Mouse (Mus musculus): Measurements from ENCODE around the gene Ptprd. TPM values are rescaled to one million over a fixed set of nuclear protein-coding genes. Genes with fewer than 3 reads are reported as not detected.

Ptprd gene
- polyA plus RNA-seq, 1 experiment from 2014 or later, result 14.0 TPM

GRCm38 (mm10) chr4:77310127-77310788, 901.5 kb downstream of the Ptprd start:
- Histone ChIP-seq H3K9me3 (replicated peaks; ENCODE audit: control insufficient read depth, low read length) (no peaks in the 10 kb centered on the region), H3K9ac (ENCODE audit: low read depth, low read length) (no peak overlapping the region), H3K4me2 (no peak overlapping the region), H3K27ac (ENCODE audit: low read depth, low read length) (no peak overlapping the region), H3K4me3 (ENCODE audit: low read depth, low read length) (no peak overlapping the region), H3K27me3 (ENCODE audit: control insufficient read depth, insufficient read depth, low read length) (no peaks in the 10 kb centered on the region), H3K4me1 (ENCODE audit: control insufficient read depth, insufficient read depth, low read length) (no peaks in the 10 kb centered on the region), H3K36me3 (ENCODE audit: control insufficient read depth, insufficient read depth, low read length) (no peaks in the 10 kb centered on the region)
- 65% methylated on average over 3 of the region's 3 CpGs for WGBS (ENCODE audit: insufficient replicate concordance)
- 0 out of 2 replicates have a peak, but pooled peaks have one; percentile 14 for ATAC-seq (replicated peaks; ENCODE audit: insufficient number of reproducible peaks, low FRiP score, low TSS enrichment)

- H3K36me3 ChIP-seq (ENCODE audit: control insufficient read depth, insufficient read depth, low read length), result no peaks in the 10 kb centered on the region
- WGBS (ENCODE audit: insufficient replicate concordance), result 80% methylated on average over 1 of the region's 1 CpGs
- H3K27ac ChIP-seq (ENCODE audit: low read depth, low read length), result no peak overlapping the region
- ATAC-seq (replicated peaks; ENCODE audit: insufficient number of reproducible peaks, low FRiP score, low TSS enrichment), result no peak
- no peak overlapping the region for H3K9ac ChIP-seq (ENCODE audit: low read depth, low read length)
- H3K4me1 ChIP-seq (ENCODE audit: control insufficient read depth, insufficient read depth, low read length), result no peaks in the 10 kb centered on the region
- no peak overlapping the region for H3K4me3 ChIP-seq (ENCODE audit: low read depth, low read length)
- H3K27me3 ChIP-seq (ENCODE audit: control insufficient read depth, insufficient read depth, low read length), result no peaks in the 10 kb centered on the region
- no peaks in the 10 kb centered on the region for H3K9me3 ChIP-seq (replicated peaks; ENCODE audit: control insufficient read depth, low read length)
- no peak overlapping the region for H3K4me2 ChIP-seq
Measured at GRCm38 (mm10) chr4:77283423-77283822, 928.3 kb downstream of the Ptprd start.

GRCm38 (mm10) chr4:77277913-77278312, 933.8 kb downstream of the Ptprd start:
- no peaks in the 10 kb centered on the region for H3K36me3 ChIP-seq (ENCODE audit: control insufficient read depth, insufficient read depth, low read length)
- no peaks in the 10 kb centered on the region for H3K27me3 ChIP-seq (ENCODE audit: control insufficient read depth, insufficient read depth, low read length)
- no peak for ATAC-seq (replicated peaks; ENCODE audit: insufficient number of reproducible peaks, low FRiP score, low TSS enrichment)
- H3K4me3 ChIP-seq (ENCODE audit: low read depth, low read length), result no peak overlapping the region
- no peaks in the 10 kb centered on the region for H3K9me3 ChIP-seq (replicated peaks; ENCODE audit: control insufficient read depth, low read length)
- no peak overlapping the region for H3K9ac ChIP-seq (ENCODE audit: low read depth, low read length)
- H3K4me2 ChIP-seq, result no peak overlapping the region
- H3K4me1 ChIP-seq (ENCODE audit: control insufficient read depth, insufficient read depth, low read length), result no peaks in the 10 kb centered on the region
- WGBS (ENCODE audit: insufficient replicate concordance), result 70% methylated on average over 4 of the region's 4 CpGs
- H3K27ac ChIP-seq (ENCODE audit: low read depth, low read length), result no peak overlapping the region

- no peaks in the 10 kb centered on the region for H3K9me3 ChIP-seq (replicated peaks; ENCODE audit: control insufficient read depth, low read length)
- H3K4me3 ChIP-seq (ENCODE audit: low read depth, low read length), result no peak overlapping the region
- H3K9ac ChIP-seq (ENCODE audit: low read depth, low read length), result no peak overlapping the region
- 67% methylated on average over 1 of the region's 1 CpGs for WGBS (ENCODE audit: insufficient replicate concordance)
- H3K4me2 ChIP-seq, result no peak overlapping the region
- H3K36me3 ChIP-seq (ENCODE audit: control insufficient read depth, insufficient read depth, low read length), result no peaks in the 10 kb centered on the region
- H3K27ac ChIP-seq (ENCODE audit: low read depth, low read length), result no peak overlapping the region
- H3K27me3 ChIP-seq (ENCODE audit: control insufficient read depth, insufficient read depth, low read length), result no peaks in the 10 kb centered on the region
- ATAC-seq (replicated peaks; ENCODE audit: insufficient number of reproducible peaks, low FRiP score, low TSS enrichment), result no peak
- H3K4me1 ChIP-seq (ENCODE audit: control insufficient read depth, insufficient read depth, low read length), result no peaks in the 10 kb centered on the region
Measured at GRCm38 (mm10) chr4:77259972-77260290, 951.8 kb downstream of the Ptprd start.

GRCm38 (mm10) chr4:77259250-77259971, 952.4 kb downstream of the Ptprd start:
- no peak overlapping the region for H3K4me2 ChIP-seq
- H3K36me3 ChIP-seq (ENCODE audit: control insufficient read depth, insufficient read depth, low read length), result no peaks in the 10 kb centered on the region
- no peak overlapping the region for H3K27ac ChIP-seq (ENCODE audit: low read depth, low read length)
- no peak overlapping the region for H3K4me3 ChIP-seq (ENCODE audit: low read depth, low read length)
- no peaks in the 10 kb centered on the region for H3K9me3 ChIP-seq (replicated peaks; ENCODE audit: control insufficient read depth, low read length)
- H3K9ac ChIP-seq (ENCODE audit: low read depth, low read length), result no peak overlapping the region
- no peaks in the 10 kb centered on the region for H3K4me1 ChIP-seq (ENCODE audit: control insufficient read depth, insufficient read depth, low read length)
- ATAC-seq (replicated peaks; ENCODE audit: insufficient number of reproducible peaks, low FRiP score, low TSS enrichment), result no peak
- WGBS (ENCODE audit: insufficient replicate concordance), result 61% methylated on average over 8 of the region's 8 CpGs
- H3K27me3 ChIP-seq (ENCODE audit: control insufficient read depth, insufficient read depth, low read length), result no peaks in the 10 kb centered on the region

- ATAC-seq (replicated peaks; ENCODE audit: insufficient number of reproducible peaks, low FRiP score, low TSS enrichment), result no peak
- Histone ChIP-seq H3K4me1 (ENCODE audit: control insufficient read depth, insufficient read depth, low read length) (no peaks in the 10 kb centered on the region), H3K9me3 (replicated peaks; ENCODE audit: control insufficient read depth, low read length) (no peaks in the 10 kb centered on the region), H3K9ac (ENCODE audit: low read depth, low read length) (no peak overlapping the region), H3K27me3 (ENCODE audit: control insufficient read depth, insufficient read depth, low read length) (no peaks in the 10 kb centered on the region), H3K4me2 (no peak overlapping the region), H3K27ac (ENCODE audit: low read depth, low read length) (no peak overlapping the region), H3K36me3 (ENCODE audit: control insufficient read depth, insufficient read depth, low read length) (no peaks in the 10 kb centered on the region), H3K4me3 (ENCODE audit: low read depth, low read length) (no peak overlapping the region)
- WGBS (ENCODE audit: insufficient replicate concordance), result 65% methylated on average over 4 of the region's 4 CpGs
Measured at GRCm38 (mm10) chr4:77251188-77251587, 960.6 kb downstream of the Ptprd start.

GRCm38 (mm10) chr4:77249801-77250200, 962.0 kb downstream of the Ptprd start:
- no peaks in the 10 kb centered on the region for H3K27me3 ChIP-seq (ENCODE audit: control insufficient read depth, insufficient read depth, low read length)
- H3K27ac ChIP-seq (ENCODE audit: low read depth, low read length), result no peak overlapping the region
- H3K4me3 ChIP-seq (ENCODE audit: low read depth, low read length), result no peak overlapping the region
- H3K36me3 ChIP-seq (ENCODE audit: control insufficient read depth, insufficient read depth, low read length), result no peaks in the 10 kb centered on the region
- H3K9me3 ChIP-seq (replicated peaks; ENCODE audit: control insufficient read depth, low read length), result no peaks in the 10 kb centered on the region
- H3K4me1 ChIP-seq (ENCODE audit: control insufficient read depth, insufficient read depth, low read length), result no peaks in the 10 kb centered on the region
- WGBS (ENCODE audit: insufficient replicate concordance), result 47% methylated on average over 1 of the region's 1 CpGs
- no peak for ATAC-seq (replicated peaks; ENCODE audit: insufficient number of reproducible peaks, low FRiP score, low TSS enrichment)
- H3K4me2 ChIP-seq, result no peak overlapping the region
- no peak overlapping the region for H3K9ac ChIP-seq (ENCODE audit: low read depth, low read length)

- WGBS (ENCODE audit: insufficient replicate concordance), result 85% methylated on average over 1 of the region's 1 CpGs
- H3K4me1 ChIP-seq (ENCODE audit: control insufficient read depth, insufficient read depth, low read length), result no peaks in the 10 kb centered on the region
- no peaks in the 10 kb centered on the region for H3K9me3 ChIP-seq (replicated peaks; ENCODE audit: control insufficient read depth, low read length)
- no peak for ATAC-seq (replicated peaks; ENCODE audit: insufficient number of reproducible peaks, low FRiP score, low TSS enrichment)
- no peaks in the 10 kb centered on the region for H3K27me3 ChIP-seq (ENCODE audit: control insufficient read depth, insufficient read depth, low read length)
- H3K4me3 ChIP-seq (ENCODE audit: low read depth, low read length), result no peak overlapping the region
- H3K4me2 ChIP-seq, result no peak overlapping the region
- H3K27ac ChIP-seq (ENCODE audit: low read depth, low read length), result no peak overlapping the region
- H3K9ac ChIP-seq (ENCODE audit: low read depth, low read length), result no peak overlapping the region
- H3K36me3 ChIP-seq (ENCODE audit: control insufficient read depth, insufficient read depth, low read length), result no peaks in the 10 kb centered on the region
Measured at GRCm38 (mm10) chr4:77248918-77249317, 962.8 kb downstream of the Ptprd start.
